Mouse (Mus musculus): ENCODE results near the gene Shroom2. TPM values are rescaled to one million over a fixed set of nuclear protein-coding genes. Genes with fewer than 3 reads are reported as not detected.

The Shroom2 gene
- polyA plus RNA-seq, 1 experiment from 2014 or later, result 5.2 TPM

GRCm38 (mm10) chrX:152762855-152763254 lies 6.4 kb downstream of the Shroom2 start:
- no peaks in the 10 kb centered on the region for H3K36me3 ChIP-seq (ENCODE audit: control insufficient read depth, insufficient read depth, low read length)
- no peaks in the 10 kb centered on the region for H3K9me3 ChIP-seq (replicated peaks; ENCODE audit: control insufficient read depth, low read length)
- WGBS, result 68% methylated on average over 2 of the region's 2 CpGs
- H3K4me2 ChIP-seq (ENCODE audit: low read depth, low read length), result no peak overlapping the region
- no peak overlapping the region for H3K4me3 ChIP-seq (replicated peaks; ENCODE audit: low read length)
- H3K27ac ChIP-seq (ENCODE audit: low read length), result no peak overlapping the region
- H3K4me1 ChIP-seq (ENCODE audit: control insufficient read depth, insufficient read depth, low read length), result no peaks in the 10 kb centered on the region
- ATAC-seq (ENCODE audit: insufficient read depth, low FRiP score), result no peak
- H3K27me3 ChIP-seq (ENCODE audit: control insufficient read depth, insufficient read depth, low read length), result peaks cover 4% of the 10 kb centered on the region; the same call in 1 of the 2 replicates
- H3K9ac ChIP-seq (ENCODE audit: low read length), result no peak overlapping the region

GRCm38 (mm10) chrX:152762437-152762836 lies 6.8 kb downstream of the Shroom2 start:
- no peak for ATAC-seq (ENCODE audit: insufficient read depth, low FRiP score)
- no peak overlapping the region for H3K9ac ChIP-seq (ENCODE audit: low read length)
- peaks cover 4% of the 10 kb centered on the region; the same call in 1 of the 2 replicates for H3K27me3 ChIP-seq (ENCODE audit: control insufficient read depth, insufficient read depth, low read length)
- H3K36me3 ChIP-seq (ENCODE audit: control insufficient read depth, insufficient read depth, low read length), result no peaks in the 10 kb centered on the region
- H3K4me3 ChIP-seq (replicated peaks; ENCODE audit: low read length), result no peak overlapping the region
- no peak overlapping the region for H3K27ac ChIP-seq (ENCODE audit: low read length)
- WGBS, result 49% methylated on average over 2 of the region's 2 CpGs
- no peak overlapping the region for H3K4me2 ChIP-seq (ENCODE audit: low read depth, low read length)
- H3K4me1 ChIP-seq (ENCODE audit: control insufficient read depth, insufficient read depth, low read length), result no peaks in the 10 kb centered on the region
- H3K9me3 ChIP-seq (replicated peaks; ENCODE audit: control insufficient read depth, low read length), result no peaks in the 10 kb centered on the region

GRCm38 (mm10) chrX:152756293-152756692 lies 13.0 kb downstream of the Shroom2 start:
- ATAC-seq (ENCODE audit: insufficient read depth, low FRiP score), result no peak
- Histone ChIP-seq H3K27ac (ENCODE audit: low read length) (no peak overlapping the region), H3K9me3 (replicated peaks; ENCODE audit: control insufficient read depth, low read length) (no peaks in the 10 kb centered on the region), H3K4me1 (ENCODE audit: control insufficient read depth, insufficient read depth, low read length) (no peaks in the 10 kb centered on the region), H3K9ac (ENCODE audit: low read length) (no peak overlapping the region), H3K36me3 (ENCODE audit: control insufficient read depth, insufficient read depth, low read length) (no peaks in the 10 kb centered on the region), H3K4me2 (ENCODE audit: low read depth, low read length) (no peak overlapping the region), H3K4me3 (replicated peaks; ENCODE audit: low read length) (no peak overlapping the region), H3K27me3 (ENCODE audit: control insufficient read depth, insufficient read depth, low read length) (no peaks in the 10 kb centered on the region)
- WGBS, result 87% methylated on average over 5 of the region's 5 CpGs

GRCm38 (mm10) chrX:152755819-152756218 lies 13.4 kb downstream of the Shroom2 start:
- no peaks in the 10 kb centered on the region for H3K36me3 ChIP-seq (ENCODE audit: control insufficient read depth, insufficient read depth, low read length)
- H3K27ac ChIP-seq (ENCODE audit: low read length), result no peak overlapping the region
- no peak overlapping the region for H3K4me3 ChIP-seq (replicated peaks; ENCODE audit: low read length)
- H3K9ac ChIP-seq (ENCODE audit: low read length), result no peak overlapping the region
- H3K4me2 ChIP-seq (ENCODE audit: low read depth, low read length), result no peak overlapping the region
- no peaks in the 10 kb centered on the region for H3K9me3 ChIP-seq (replicated peaks; ENCODE audit: control insufficient read depth, low read length)
- no peaks in the 10 kb centered on the region for H3K4me1 ChIP-seq (ENCODE audit: control insufficient read depth, insufficient read depth, low read length)
- WGBS, result 83% methylated on average over 1 of the region's 1 CpGs
- no peaks in the 10 kb centered on the region for H3K27me3 ChIP-seq (ENCODE audit: control insufficient read depth, insufficient read depth, low read length)
- ATAC-seq (ENCODE audit: insufficient read depth, low FRiP score), result no peak

GRCm38 (mm10) chrX:152745925-152746324 lies 23.3 kb downstream of the Shroom2 start:
- H3K9me3 ChIP-seq (replicated peaks; ENCODE audit: control insufficient read depth, low read length), result no peaks in the 10 kb centered on the region
- H3K4me2 ChIP-seq (ENCODE audit: low read depth, low read length), result no peak overlapping the region
- H3K27ac ChIP-seq (ENCODE audit: low read length), result no peak overlapping the region
- 90% methylated on average over 2 of the region's 2 CpGs for WGBS
- H3K27me3 ChIP-seq (ENCODE audit: control insufficient read depth, insufficient read depth, low read length), result no peaks in the 10 kb centered on the region; the same call in 1 of the 2 replicates
- no peak overlapping the region for H3K4me3 ChIP-seq (replicated peaks; ENCODE audit: low read length)
- ATAC-seq (ENCODE audit: insufficient read depth, low FRiP score), result no peak
- H3K4me1 ChIP-seq (ENCODE audit: control insufficient read depth, insufficient read depth, low read length), result no peaks in the 10 kb centered on the region
- H3K9ac ChIP-seq (ENCODE audit: low read length), result no peak overlapping the region
- no peaks in the 10 kb centered on the region for H3K36me3 ChIP-seq (ENCODE audit: control insufficient read depth, insufficient read depth, low read length)

- Histone ChIP-seq H3K4me1 (ENCODE audit: control insufficient read depth, insufficient read depth, low read length) (no peaks in the 10 kb centered on the region), H3K36me3 (ENCODE audit: control insufficient read depth, insufficient read depth, low read length) (no peaks in the 10 kb centered on the region), H3K4me3 (replicated peaks; ENCODE audit: low read length) (no peak overlapping the region), H3K9ac (ENCODE audit: low read length) (no peak overlapping the region), H3K27me3 (ENCODE audit: control insufficient read depth, insufficient read depth, low read length) (no peaks in the 10 kb centered on the region; the same call in 1 of the 2 replicates), H3K27ac (ENCODE audit: low read length) (no peak overlapping the region), H3K9me3 (replicated peaks; ENCODE audit: control insufficient read depth, low read length) (no peaks in the 10 kb centered on the region), H3K4me2 (ENCODE audit: low read depth, low read length) (no peak overlapping the region)
- no peak for ATAC-seq (ENCODE audit: insufficient read depth, low FRiP score)
Measured at GRCm38 (mm10) chrX:152743642-152744041, 25.6 kb downstream of the Shroom2 start.

GRCm38 (mm10) chrX:152738759-152739368 lies 30.4 kb downstream of the Shroom2 start:
- H3K9ac ChIP-seq (ENCODE audit: low read length), result no peak overlapping the region
- H3K4me1 ChIP-seq (ENCODE audit: control insufficient read depth, insufficient read depth, low read length), result no peaks in the 10 kb centered on the region
- no peak overlapping the region for H3K27ac ChIP-seq (ENCODE audit: low read length)
- H3K9me3 ChIP-seq (replicated peaks; ENCODE audit: control insufficient read depth, low read length), result no peaks in the 10 kb centered on the region
- H3K4me3 ChIP-seq (replicated peaks; ENCODE audit: low read length), result no peak overlapping the region
- H3K36me3 ChIP-seq (ENCODE audit: control insufficient read depth, insufficient read depth, low read length), result no peaks in the 10 kb centered on the region
- no peak for ATAC-seq (ENCODE audit: insufficient read depth, low FRiP score)
- H3K27me3 ChIP-seq (ENCODE audit: control insufficient read depth, insufficient read depth, low read length), result no peaks in the 10 kb centered on the region; the same call in 1 of the 2 replicates
- WGBS, result 65% methylated on average over 4 of the region's 4 CpGs
- H3K4me2 ChIP-seq (ENCODE audit: low read depth, low read length), result no peak overlapping the region

- H3K27ac ChIP-seq (ENCODE audit: low read length), result no peak overlapping the region
- H3K4me1 ChIP-seq (ENCODE audit: control insufficient read depth, insufficient read depth, low read length), result no peaks in the 10 kb centered on the region
- WGBS, result 52% methylated on average over 2 of the region's 2 CpGs
- no peaks in the 10 kb centered on the region for H3K36me3 ChIP-seq (ENCODE audit: control insufficient read depth, insufficient read depth, low read length)
- no peak overlapping the region for H3K4me3 ChIP-seq (replicated peaks; ENCODE audit: low read length)
- no peak overlapping the region for H3K9ac ChIP-seq (ENCODE audit: low read length)
- H3K27me3 ChIP-seq (ENCODE audit: control insufficient read depth, insufficient read depth, low read length), result no peaks in the 10 kb centered on the region; the same call in 1 of the 2 replicates
- H3K9me3 ChIP-seq (replicated peaks; ENCODE audit: control insufficient read depth, low read length), result no peaks in the 10 kb centered on the region
- ATAC-seq (ENCODE audit: insufficient read depth, low FRiP score), result no peak
- no peak overlapping the region for H3K4me2 ChIP-seq (ENCODE audit: low read depth, low read length)
Measured at GRCm38 (mm10) chrX:152738191-152738590, 31.1 kb downstream of the Shroom2 start.

- Histone ChIP-seq H3K9ac (ENCODE audit: low read length) (no peak overlapping the region), H3K4me1 (ENCODE audit: control insufficient read depth, insufficient read depth, low read length) (no peaks in the 10 kb centered on the region), H3K36me3 (ENCODE audit: control insufficient read depth, insufficient read depth, low read length) (no peaks in the 10 kb centered on the region), H3K4me3 (replicated peaks; ENCODE audit: low read length) (no peak overlapping the region), H3K9me3 (replicated peaks; ENCODE audit: control insufficient read depth, low read length) (no peaks in the 10 kb centered on the region), H3K4me2 (ENCODE audit: low read depth, low read length) (no peak overlapping the region), H3K27ac (ENCODE audit: low read length) (no peak overlapping the region), H3K27me3 (ENCODE audit: control insufficient read depth, insufficient read depth, low read length) (no peaks in the 10 kb centered on the region; the same call in 1 of the 2 replicates)
- ATAC-seq (ENCODE audit: insufficient read depth, low FRiP score), result no peak
Measured at GRCm38 (mm10) chrX:152735283-152735682, 34.0 kb downstream of the Shroom2 start.

Measured in stomach, embryonic 16.5 days (tissue).